Mouse (Mus musculus) gonadal fat pad, adult 2 months (tissue): ENCODE data around the gene Pam. TPM values are rescaled to one million over a fixed set of nuclear protein-coding genes. Genes with fewer than 3 reads are reported as not detected.
"Not testable (repeated sequence)": the region's sequence is repeated elsewhere in the genome, so short reads cannot be mapped to it uniquely, and the experiment has no call there.

Experiments
- DNase-seq: peaks from one replicate; pipeline ENCODE4 v3.0.0-alpha.2; 2012; ENCODE audit warnings: low read depth
- polyA plus RNA-seq: library from polyadenylated mRNA; depleted of rRNA; stranded (reverse); fragments of >200 nt; gene quantifications from 2 replicates; pipeline ENCODE4 v1.2.3, GENCODE M21; 2012

Gene Pam
- polyA plus RNA-seq, 1 experiment = 32.0 TPM

- DNase-seq = no peak
These were observed 57.2 kb downstream of the Pam start for GRCm38 (mm10) chr1:98038252-98038651.

- no peak for DNase-seq
These were observed 59.7 kb downstream of the Pam start for GRCm38 (mm10) chr1:98035736-98036135.

GRCm38 (mm10) chr1:98031802-98032201, 63.6 kb downstream of the Pam start:
- DNase-seq = no peak

- DNase-seq = no peak
These were observed 66.4 kb downstream of the Pam start for GRCm38 (mm10) chr1:98029025-98029424.

- no peak for DNase-seq
These were observed 67.0 kb downstream of the Pam start for GRCm38 (mm10) chr1:98028468-98028867.

- no peak for DNase-seq
These were observed 67.5 kb downstream of the Pam start for GRCm38 (mm10) chr1:98027959-98028358.

GRCm38 (mm10) chr1:98025924-98026640, 69.4 kb downstream of the Pam start:
- no peak for DNase-seq

GRCm38 (mm10) chr1:98023866-98024265, 71.6 kb downstream of the Pam start:
- no peak for DNase-seq

GRCm38 (mm10) chr1:98018987-98019386, 76.5 kb downstream of the Pam start:
- DNase-seq = no peak

GRCm38 (mm10) chr1:98016004-98016848, 79.2 kb downstream of the Pam start:
- no peak for DNase-seq

GRCm38 (mm10) chr1:98015564-98015963, 79.9 kb downstream of the Pam start:
- no peak for DNase-seq

- no peak for DNase-seq
These were observed 92.7 kb downstream of the Pam start for GRCm38 (mm10) chr1:98002561-98003425.

- no peak for DNase-seq
These were observed 96.0 kb downstream of the Pam start for GRCm38 (mm10) chr1:97999465-97999864.

GRCm38 (mm10) chr1:97998961-97999360, 96.5 kb downstream of the Pam start:
- DNase-seq = not testable (repeated sequence)

- no peak for DNase-seq
These were observed 98.4 kb downstream of the Pam start for GRCm38 (mm10) chr1:97997088-97997487.

- DNase-seq = no peak
These were observed 103.5 kb downstream of the Pam start for GRCm38 (mm10) chr1:97991976-97992375.

GRCm38 (mm10) chr1:97983189-97983588, 112.3 kb downstream of the Pam start:
- no peak for DNase-seq

- DNase-seq = no peak
These were observed 116.0 kb downstream of the Pam start for GRCm38 (mm10) chr1:97979422-97979821.

- DNase-seq = no peak
These were observed 117.9 kb downstream of the Pam start for GRCm38 (mm10) chr1:97977521-97977920.

- no peak for DNase-seq
These were observed 118.5 kb downstream of the Pam start for GRCm38 (mm10) chr1:97976873-97977473.

GRCm38 (mm10) chr1:97976072-97976471, 119.4 kb downstream of the Pam start:
- DNase-seq = no peak

GRCm38 (mm10) chr1:97974968-97975367, 120.5 kb downstream of the Pam start:
- DNase-seq = no peak
